Mouse (Mus musculus) urinary bladder, adult 2 months (tissue): Measurements from ENCODE around the gene Pde4d. TPM values are rescaled to one million over a fixed set of nuclear protein-coding genes. Genes with fewer than 3 reads are reported as not detected.

ENCODE experiments used
- DNase-seq: peaks from one replicate; pipeline ENCODE4 v3.0.0; 2022; ENCODE audit warnings: low spot score
- polyA plus RNA-seq: library from polyadenylated mRNA; depleted of rRNA; stranded (reverse); fragments of >200 nt; gene quantifications from 2 replicates; pipeline ENCODE4 v1.2.3, GENCODE M21; 2012

Gene Pde4d
- polyA plus RNA-seq, 1 experiment = 21.4 TPM

DNA sequence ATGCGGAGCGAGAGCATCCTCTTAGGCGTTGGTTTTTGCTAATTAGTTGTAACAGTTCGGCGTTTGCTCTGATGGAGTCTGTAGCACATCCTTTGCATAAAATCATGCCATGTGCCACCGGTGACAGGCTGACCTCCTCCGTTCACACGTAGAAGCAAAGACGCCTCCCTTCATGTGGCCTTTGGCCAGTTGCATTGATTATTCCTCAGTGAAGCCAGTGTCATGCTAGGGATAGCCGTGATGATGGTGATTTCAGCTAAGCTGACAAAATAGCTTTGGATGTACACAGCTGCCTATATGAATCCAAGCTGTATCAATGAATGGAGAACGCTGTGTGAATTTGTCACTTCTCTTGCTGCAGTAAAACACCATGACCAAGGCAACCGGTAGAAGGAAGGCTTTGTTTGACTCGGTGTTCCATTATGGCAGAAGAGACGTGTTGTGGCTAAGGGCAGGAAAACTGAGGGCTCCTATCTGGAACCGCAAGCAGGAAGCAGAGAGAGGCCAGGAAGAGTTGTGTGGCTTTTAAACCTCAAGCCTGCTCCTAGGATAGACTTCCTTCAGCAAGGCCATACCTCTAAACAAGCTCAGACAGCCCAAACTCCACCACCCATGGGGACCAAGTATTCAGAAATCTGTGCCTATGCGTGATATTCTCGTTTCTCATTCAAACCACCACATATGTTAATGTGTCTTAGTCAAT lies 1471.7 kb downstream of the Pde4d start:
- DNase-seq = no peak

DNA sequence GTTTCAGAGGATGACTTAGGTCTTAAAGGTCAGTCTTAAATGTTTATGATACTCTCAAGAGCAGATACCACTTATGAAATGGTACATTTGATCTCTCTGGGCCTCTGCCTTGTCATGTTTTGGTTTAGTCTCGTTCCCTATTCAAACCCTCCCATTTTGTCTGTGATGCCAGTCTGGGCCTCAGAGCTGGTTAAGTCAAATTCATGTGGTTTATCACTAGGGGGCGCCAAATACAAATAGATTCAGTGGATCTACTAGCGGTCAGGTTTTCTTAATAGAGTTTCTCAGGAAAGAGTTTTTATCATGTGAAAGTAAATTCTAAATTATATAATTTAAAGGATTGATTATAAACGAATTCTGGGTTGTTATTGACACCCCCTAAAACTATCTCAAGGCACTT lies 1472.5 kb downstream of the Pde4d start:
- no peak for DNase-seq

- no peak for DNase-seq
Measured at GRCm38 (mm10) chr13:109922782-109923181, 1473.0 kb downstream of the Pde4d start.

- DNase-seq = no peak
Measured at GRCm38 (mm10) chr13:109924771-109925170, 1475.0 kb downstream of the Pde4d start.

- no peak for DNase-seq
Measured at GRCm38 (mm10) chr13:109926277-109926920, 1476.7 kb downstream of the Pde4d start.

DNA sequence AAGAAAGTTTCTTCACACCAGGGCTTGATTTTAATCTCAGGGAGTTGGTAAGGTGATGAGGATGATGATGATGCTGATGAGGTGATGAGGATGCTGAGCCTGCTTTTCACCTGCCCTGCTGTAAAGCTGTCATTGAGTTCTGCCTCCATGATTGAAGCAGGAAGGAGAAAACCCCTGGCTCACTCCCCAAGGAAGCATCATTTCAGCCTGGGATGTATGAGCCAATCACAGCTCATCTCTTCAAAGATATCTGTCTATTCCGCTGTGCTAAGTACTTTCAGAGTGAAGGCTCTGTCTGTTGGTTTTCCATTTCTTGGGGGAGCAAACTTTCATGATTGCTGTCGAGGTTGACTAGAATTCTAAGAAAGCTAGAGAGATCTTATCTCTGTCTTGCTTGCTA lies 1478.0 kb downstream of the Pde4d start:
- DNase-seq = no peak

GRCm38 (mm10) chr13:109932688-109933087 lies 1482.9 kb downstream of the Pde4d start:
- no peak for DNase-seq

GRCm38 (mm10) chr13:109933554-109933953 lies 1483.8 kb downstream of the Pde4d start:
- no peak for DNase-seq

GRCm38 (mm10) chr13:109936866-109937265 lies 1487.1 kb downstream of the Pde4d start:
- DNase-seq = no peak

- no peak for DNase-seq
Measured at GRCm38 (mm10) chr13:109944822-109945551, 1495.2 kb downstream of the Pde4d start.

- no peak for DNase-seq
Measured at GRCm38 (mm10) chr13:109951466-109951865, 1501.7 kb downstream of the Pde4d start.

GRCm38 (mm10) chr13:109954189-109954588 lies 1504.4 kb downstream of the Pde4d start:
- no peak for DNase-seq

DNA sequence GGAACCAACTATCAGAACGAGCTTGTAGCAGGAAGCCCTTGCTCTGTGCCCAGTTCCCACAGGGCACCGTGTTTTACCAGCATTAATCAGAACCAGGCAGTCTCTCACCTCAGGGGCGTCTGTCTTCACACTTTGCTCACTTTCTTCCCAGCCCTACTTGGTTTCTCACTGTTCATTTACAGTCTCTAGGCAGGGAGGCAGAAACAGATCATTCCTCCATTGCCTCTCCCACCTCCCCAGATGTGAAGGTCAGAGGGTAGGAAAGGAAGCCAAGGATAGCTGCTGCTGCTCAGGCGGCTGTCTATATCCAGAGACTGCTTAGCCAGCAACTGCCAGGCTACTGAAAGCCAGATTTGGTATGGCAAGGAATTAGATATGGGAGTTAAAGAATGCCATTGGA lies 1508.2 kb downstream of the Pde4d start:
- DNase-seq = no peak

DNA sequence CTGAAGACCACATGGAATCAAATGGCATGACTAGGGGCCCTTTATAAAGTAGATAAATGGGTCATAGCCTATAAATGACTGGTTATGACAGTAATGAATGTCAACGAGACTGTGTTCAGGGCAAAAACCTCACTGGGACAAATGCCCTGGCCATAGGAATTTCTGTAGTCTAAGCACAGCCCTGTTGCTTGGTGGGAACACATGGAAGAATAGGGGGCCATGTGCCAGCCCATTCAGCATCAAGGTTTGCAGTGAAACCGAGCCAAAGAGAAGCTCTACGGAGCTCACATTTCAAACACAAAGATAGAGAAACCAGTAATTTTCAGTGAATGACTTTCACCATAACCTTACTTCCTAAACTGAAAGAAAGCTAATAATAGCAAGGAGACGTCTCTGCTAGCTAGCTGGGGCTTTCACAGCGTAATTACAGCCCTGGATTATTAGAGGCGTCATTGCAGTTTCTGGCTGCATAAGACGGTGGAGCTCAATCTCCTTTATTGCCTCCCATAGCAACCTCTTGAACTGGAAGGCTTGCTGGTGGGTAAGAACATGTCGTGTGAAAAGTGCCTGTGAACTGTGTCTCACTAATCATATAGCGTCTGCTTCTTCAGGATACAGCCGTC lies 1533.2 kb downstream of the Pde4d start:
- DNase-seq = no peak

DNA sequence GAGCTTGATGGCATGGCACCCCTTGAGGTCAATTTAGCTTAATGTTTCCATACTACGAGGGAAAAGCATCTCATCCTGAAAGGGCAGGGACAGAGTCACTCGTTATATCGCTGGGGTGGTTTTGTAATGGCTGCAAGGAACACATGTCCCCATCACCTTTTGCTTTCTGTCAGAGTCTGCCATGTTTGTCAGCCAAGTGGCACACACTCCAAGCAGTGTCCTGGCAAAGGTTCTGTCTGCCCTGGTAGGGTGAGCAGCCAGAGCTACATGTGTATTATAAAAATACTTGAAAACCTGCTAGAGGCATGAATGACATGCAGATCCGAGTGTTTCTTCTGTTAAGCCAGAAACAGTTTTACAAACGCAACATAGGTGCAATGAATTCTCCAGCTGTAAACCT lies 1535.7 kb downstream of the Pde4d start:
- no peak for DNase-seq

GRCm38 (mm10) chr13:109985892-109986291 lies 1536.1 kb downstream of the Pde4d start:
- DNase-seq = no peak

GRCm38 (mm10) chr13:109992775-109993505 lies 1543.2 kb downstream of the Pde4d start:
- no peak for DNase-seq

DNA sequence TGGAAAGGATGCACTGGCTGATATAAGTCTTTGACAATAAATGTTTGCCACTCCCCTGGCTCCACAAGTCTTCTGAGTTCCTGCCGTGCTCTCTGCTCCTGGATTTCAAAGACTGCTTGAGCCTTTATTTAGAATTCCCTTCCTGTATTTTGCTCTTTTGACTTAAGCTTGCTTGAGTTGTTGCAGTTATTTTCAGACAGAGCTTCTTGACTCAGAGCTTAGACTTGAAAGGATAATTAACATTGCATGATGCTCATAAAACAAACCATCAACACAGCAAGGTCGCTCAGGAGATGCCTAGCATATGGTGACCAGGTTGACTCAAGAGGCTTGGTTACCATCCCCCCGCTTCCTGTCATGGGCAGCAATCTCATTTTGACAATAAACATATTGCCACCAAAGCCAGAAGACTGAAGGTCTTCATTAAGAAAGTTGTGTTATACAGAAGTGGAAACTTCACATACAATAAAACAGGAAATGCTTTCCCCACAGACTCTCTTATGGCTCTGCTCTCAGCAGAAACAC lies 1544.6 kb downstream of the Pde4d start:
- DNase-seq = no peak

DNA sequence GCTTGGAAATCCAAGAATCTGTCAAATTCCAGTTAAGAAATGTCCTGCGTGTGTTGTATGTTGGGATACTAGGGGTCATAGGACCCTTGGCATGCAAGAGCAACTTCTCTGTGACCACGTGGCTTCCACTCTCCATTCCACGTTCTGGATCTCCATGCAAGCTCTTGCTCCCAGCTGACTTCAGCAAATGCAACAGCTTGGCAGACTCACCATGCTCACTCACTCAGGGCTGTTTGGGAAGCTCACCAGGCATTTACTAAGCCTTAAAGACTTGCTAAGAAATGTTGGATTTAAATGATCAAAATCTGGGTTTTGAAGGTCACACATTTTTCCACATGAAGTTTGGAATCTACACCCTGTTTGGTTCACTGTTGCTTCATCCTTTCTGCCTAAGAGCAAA lies 1552.3 kb downstream of the Pde4d start:
- DNase-seq = no peak
